ENCODE assay signal across 15 mouse cellular contexts in genomic region chr11:22917786-22918185, GRCm38 (mm10).
"Had no signal": no experiment of that assay in that cellular context is flagged by ENCODE, and none has a peak within 500 bp of the region (broad histone marks: within the 10 kb centered on the region; RNA-seq: fewer than 3 reads in every experiment).

No protein-coding gene starts in this region.

- DNase-seq: gastrocnemius, adult 2 months; gastrocnemius, postnatal 10 days; gastrocnemius, postnatal 36 days; heart, adult 18-20 months; heart, postnatal 14 days; heart, postnatal 36 days; kidney, adult 11 months; kidney, adult 2 months; kidney, adult 9 months; kidney, postnatal 14 days; kidney, postnatal 36 days; layer of hippocampus, adult 9-11 months; layer of hippocampus, postnatal 36 days; left cerebral cortex, postnatal 4 days; liver, embryonic 13.5 days had no signal
